Mouse (Mus musculus): ENCODE results near the gene Mrpl58. TPM values are rescaled to one million over a fixed set of nuclear protein-coding genes. Genes with fewer than 3 reads are reported as not detected.

Mrpl58 gene
- polyA plus RNA-seq, 1 experiment = 186 TPM

DNA sequence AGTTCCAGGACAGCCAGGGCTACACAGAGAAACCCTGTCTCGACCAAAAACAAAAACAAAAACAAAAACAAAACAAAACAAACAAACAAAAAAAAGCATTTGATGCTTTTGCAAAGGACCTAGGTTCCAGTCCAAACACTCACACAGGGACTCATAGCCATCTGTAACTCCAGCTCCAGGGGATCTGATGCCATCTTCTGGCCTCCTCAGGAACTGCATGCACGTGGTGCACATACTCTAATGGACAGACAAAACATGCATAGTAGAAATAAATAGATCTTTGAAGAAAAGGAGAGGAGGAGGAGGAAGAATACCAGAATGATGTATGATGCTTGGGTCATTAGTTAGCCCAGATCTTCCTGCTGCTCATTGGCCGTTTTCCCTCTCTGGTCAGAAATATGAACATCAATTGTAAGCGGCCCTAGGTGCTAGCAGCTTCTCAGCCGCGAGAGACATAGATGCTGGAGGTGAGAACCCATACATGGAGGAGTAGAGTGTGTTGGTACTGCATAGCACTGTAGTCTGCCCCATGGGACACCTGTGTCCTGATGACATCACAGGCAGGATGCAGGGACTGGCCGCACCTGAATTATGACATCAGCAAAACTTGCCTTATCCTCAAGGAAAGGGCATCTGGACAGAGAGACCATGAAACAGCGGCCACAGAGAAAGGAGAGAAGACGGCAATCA lies 36.5 kb downstream of the Mrpl58 start, which contains the start of gene Trim80:
Trim80 (plus strand) TSS at position 640 of the 690 bp plus-strand sequence.
- Histone ChIP-seq H3ac (ENCODE audit: control insufficient read depth, insufficient read length, low read depth) (no peak within 1 kb of the TSS), H3K27me3 (ENCODE audit: control insufficient read depth, insufficient read depth, insufficient read length) (no peaks in the 10 kb centered on the region), H3K79me2 (ENCODE audit: control insufficient read depth, insufficient read depth) (no peaks in the 10 kb centered on the region), H3K79me3 (ENCODE audit: low read depth) (no peaks in the 10 kb centered on the region), H3K36me3 (ENCODE audit: control insufficient read depth, insufficient read depth) (no peaks in the 10 kb centered on the region), H3K4me3 (ENCODE audit: insufficient read depth, poor library complexity, severe bottlenecking) (no peak within 1 kb of the TSS)
- TF ChIP-seq FOSL1 (IDR thresholded peaks at IDR 0.05; ENCODE audit: insufficient read depth, low read length, poor library complexity, severe bottlenecking) (no peak), MYOG (IDR thresholded peaks at IDR 0.05; ENCODE audit: control insufficient read depth, extremely low read depth, insufficient read length) (no peak), MYOD1 (IDR thresholded peaks at IDR 0.05; ENCODE audit: control insufficient read depth, insufficient read length, low read depth) (no peak), CEBPB (IDR thresholded peaks at IDR 0.05; ENCODE audit: low read depth) (no peak), CTCF (IDR thresholded peaks at IDR 0.05; ENCODE audit: control insufficient read depth, insufficient read depth, insufficient read length) (no peak), USF1 (IDR thresholded peaks at IDR 0.05; ENCODE audit: low read depth) (no peak), MAX (IDR thresholded peaks at IDR 0.05) (no peak)

DNA sequence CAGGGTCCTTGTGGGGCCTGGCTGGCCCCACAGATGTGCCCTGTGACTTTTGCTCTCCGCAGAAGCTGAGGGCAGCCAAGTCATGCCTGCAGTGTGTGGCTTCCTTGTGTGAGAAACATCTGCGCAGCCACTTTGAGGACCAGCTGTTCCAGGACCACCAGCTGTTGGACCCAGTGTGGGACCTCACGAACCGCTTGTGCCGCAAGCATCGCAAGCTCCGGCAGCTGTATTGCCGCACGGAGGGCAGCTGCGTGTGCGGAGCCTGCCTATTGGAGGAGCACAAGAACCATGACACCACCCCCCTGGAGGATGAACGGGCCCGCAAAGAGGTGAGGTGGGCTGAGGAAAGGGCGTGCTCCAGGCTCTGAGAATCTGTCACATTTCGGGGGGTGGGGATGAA lies 37.9 kb downstream of the Mrpl58 start:
- H3K79me3 ChIP-seq (ENCODE audit: low read depth) = no peaks in the 10 kb centered on the region
- no peak overlapping the region for H3ac ChIP-seq (ENCODE audit: control insufficient read depth, insufficient read length, low read depth)
- no peak overlapping the region for H3K4me3 ChIP-seq (ENCODE audit: insufficient read depth, poor library complexity, severe bottlenecking)
- TF ChIP-seq CEBPB (IDR thresholded peaks at IDR 0.05; ENCODE audit: low read depth) (no peak), MAX (IDR thresholded peaks at IDR 0.05) (no peak), MYOG (IDR thresholded peaks at IDR 0.05; ENCODE audit: control insufficient read depth, extremely low read depth, insufficient read length) (no peak), USF1 (IDR thresholded peaks at IDR 0.05; ENCODE audit: low read depth) (no peak), FOSL1 (IDR thresholded peaks at IDR 0.05; ENCODE audit: insufficient read depth, low read length, poor library complexity, severe bottlenecking) (no peak), MYOD1 (IDR thresholded peaks at IDR 0.05; ENCODE audit: control insufficient read depth, insufficient read length, low read depth) (no peak), CTCF (IDR thresholded peaks at IDR 0.05; ENCODE audit: control insufficient read depth, insufficient read depth, insufficient read length) (no peak)
- no peaks in the 10 kb centered on the region for H3K36me3 ChIP-seq (ENCODE audit: control insufficient read depth, insufficient read depth)
- H3K79me2 ChIP-seq (ENCODE audit: control insufficient read depth, insufficient read depth) = no peaks in the 10 kb centered on the region
- H3K27me3 ChIP-seq (ENCODE audit: control insufficient read depth, insufficient read depth, insufficient read length) = peaks cover 3% of the 10 kb centered on the region

DNA sequence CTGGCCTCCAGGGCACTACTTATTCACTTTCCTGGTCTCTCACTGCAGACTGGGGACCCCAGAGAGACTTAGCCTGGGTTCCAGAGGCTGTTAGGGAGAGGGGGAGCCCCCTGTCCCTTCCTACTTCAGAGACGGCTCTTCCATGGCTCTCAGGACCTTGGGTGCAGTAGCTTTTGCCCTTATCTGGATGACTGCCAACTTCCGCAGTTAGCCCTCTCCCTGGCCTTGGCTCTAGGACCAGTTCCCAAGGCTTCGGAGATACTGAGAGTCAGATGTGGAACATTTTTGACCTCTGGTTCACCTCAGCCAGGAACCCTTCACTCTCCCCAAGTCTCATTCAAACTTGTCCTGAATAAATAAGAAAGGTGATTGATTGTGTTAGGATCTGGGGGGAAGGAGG lies 43.4 kb downstream of the Mrpl58 start:
- no peak for TF ChIP-seq MYOG (IDR thresholded peaks at IDR 0.05; ENCODE audit: control insufficient read depth, extremely low read depth, insufficient read length)
- no peak for TF ChIP-seq CTCF (IDR thresholded peaks at IDR 0.05; ENCODE audit: control insufficient read depth, insufficient read depth, insufficient read length)
- TF ChIP-seq FOSL1 (IDR thresholded peaks at IDR 0.05; ENCODE audit: insufficient read depth, low read length, poor library complexity, severe bottlenecking) = no peak
- TF ChIP-seq USF1 (IDR thresholded peaks at IDR 0.05; ENCODE audit: low read depth) = no peak
- no peak for TF ChIP-seq CEBPB (IDR thresholded peaks at IDR 0.05; ENCODE audit: low read depth)
- no peak for TF ChIP-seq MYOD1 (IDR thresholded peaks at IDR 0.05; ENCODE audit: control insufficient read depth, insufficient read length, low read depth)
- no peak for TF ChIP-seq MAX (IDR thresholded peaks at IDR 0.05)

DNA sequence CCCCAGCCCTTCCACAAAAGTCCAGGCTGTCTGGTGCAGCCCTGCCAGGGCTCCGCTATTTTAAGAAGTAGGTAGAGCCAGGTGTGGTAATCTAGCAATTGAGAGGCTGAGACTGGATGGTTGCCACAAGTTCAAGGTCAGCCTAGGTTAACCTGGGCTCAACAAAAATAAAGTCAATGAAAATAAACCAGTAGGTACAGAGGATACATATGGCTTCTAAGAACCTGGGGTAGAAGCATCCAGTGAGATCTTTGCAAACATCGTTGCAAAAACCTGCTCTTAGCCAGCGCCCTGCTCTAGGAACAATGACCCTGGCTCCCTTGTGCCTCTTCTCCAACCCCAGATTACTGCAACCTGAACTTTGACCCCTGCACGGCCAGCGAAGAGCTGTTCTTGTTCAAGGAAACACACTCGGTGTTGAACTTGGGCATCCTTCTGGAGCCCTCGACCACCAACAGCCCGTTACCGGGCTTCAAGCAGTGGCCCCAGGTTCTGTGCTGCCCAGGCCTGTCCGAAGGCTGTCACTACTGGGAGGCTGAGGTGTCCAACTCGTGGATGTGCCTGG lies 43.9 kb downstream of the Mrpl58 start:
- no peaks in the 10 kb centered on the region for H3K79me2 ChIP-seq (ENCODE audit: control insufficient read depth, insufficient read depth)
- TF ChIP-seq CEBPB (IDR thresholded peaks at IDR 0.05; ENCODE audit: low read depth) (no peak), CTCF (IDR thresholded peaks at IDR 0.05; ENCODE audit: control insufficient read depth, insufficient read depth, insufficient read length) (no peak), USF1 (IDR thresholded peaks at IDR 0.05; ENCODE audit: low read depth) (no peak), MAX (IDR thresholded peaks at IDR 0.05) (no peak), MYOD1 (IDR thresholded peaks at IDR 0.05; ENCODE audit: control insufficient read depth, insufficient read length, low read depth) (no peak), FOSL1 (IDR thresholded peaks at IDR 0.05; ENCODE audit: insufficient read depth, low read length, poor library complexity, severe bottlenecking) (no peak), MYOG (IDR thresholded peaks at IDR 0.05; ENCODE audit: control insufficient read depth, extremely low read depth, insufficient read length) (no peak)
- H3K79me3 ChIP-seq (ENCODE audit: low read depth) = no peaks in the 10 kb centered on the region
- no peaks in the 10 kb centered on the region for H3K36me3 ChIP-seq (ENCODE audit: control insufficient read depth, insufficient read depth)
- no peak overlapping the region for H3K4me3 ChIP-seq (ENCODE audit: insufficient read depth, poor library complexity, severe bottlenecking)
- peaks cover 38% of the 10 kb centered on the region for H3K27me3 ChIP-seq (ENCODE audit: control insufficient read depth, insufficient read depth, insufficient read length)
- H3ac ChIP-seq (ENCODE audit: control insufficient read depth, insufficient read length, low read depth) = no peak overlapping the region

More for the DNA sequence above, 43.4 kb downstream of the Mrpl58 start:
- no peak overlapping the region for H3ac ChIP-seq (ENCODE audit: control insufficient read depth, insufficient read length, low read depth)
- no peaks in the 10 kb centered on the region for H3K36me3 ChIP-seq (ENCODE audit: control insufficient read depth, insufficient read depth)
- H3K79me3 ChIP-seq (ENCODE audit: low read depth) = no peaks in the 10 kb centered on the region
- peaks cover 38% of the 10 kb centered on the region for H3K27me3 ChIP-seq (ENCODE audit: control insufficient read depth, insufficient read depth, insufficient read length)
- H3K4me3 ChIP-seq (ENCODE audit: insufficient read depth, poor library complexity, severe bottlenecking) = no peak overlapping the region
- H3K79me2 ChIP-seq (ENCODE audit: control insufficient read depth, insufficient read depth) = no peaks in the 10 kb centered on the region

DNA sequence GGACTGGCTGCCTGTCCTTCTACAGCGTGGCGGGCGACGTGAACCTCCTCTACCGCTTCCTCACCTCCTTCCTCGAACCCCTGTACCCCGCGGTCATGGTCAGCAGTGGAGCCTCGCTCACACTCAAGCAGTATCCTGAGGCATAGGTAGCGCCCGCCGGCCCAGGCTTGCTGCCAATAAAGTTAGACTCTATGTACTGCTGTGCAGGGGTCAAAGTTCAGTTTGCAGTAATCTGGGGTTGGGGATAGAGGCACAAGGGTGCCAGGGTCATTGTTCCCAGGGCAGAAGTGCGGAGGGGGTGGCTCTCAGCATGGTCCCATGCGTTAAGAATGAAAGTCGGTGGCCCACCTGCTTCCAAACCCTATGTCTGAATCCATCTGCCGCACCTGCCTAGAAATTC lies 44.5 kb downstream of the Mrpl58 start:
- Histone ChIP-seq H3K36me3 (ENCODE audit: control insufficient read depth, insufficient read depth) (no peaks in the 10 kb centered on the region), H3K79me3 (ENCODE audit: low read depth) (no peaks in the 10 kb centered on the region), H3ac (ENCODE audit: control insufficient read depth, insufficient read length, low read depth) (no peak overlapping the region), H3K79me2 (ENCODE audit: control insufficient read depth, insufficient read depth) (no peaks in the 10 kb centered on the region), H3K4me3 (ENCODE audit: insufficient read depth, poor library complexity, severe bottlenecking) (no peak overlapping the region), H3K27me3 (ENCODE audit: control insufficient read depth, insufficient read depth, insufficient read length) (peaks cover 39% of the 10 kb centered on the region)
- TF ChIP-seq MAX (IDR thresholded peaks at IDR 0.05) (no peak), FOSL1 (IDR thresholded peaks at IDR 0.05; ENCODE audit: insufficient read depth, low read length, poor library complexity, severe bottlenecking) (no peak), CTCF (IDR thresholded peaks at IDR 0.05; ENCODE audit: control insufficient read depth, insufficient read depth, insufficient read length) (no peak), CEBPB (IDR thresholded peaks at IDR 0.05; ENCODE audit: low read depth) (no peak), MYOD1 (IDR thresholded peaks at IDR 0.05; ENCODE audit: control insufficient read depth, insufficient read length, low read depth) (no peak)
